In the genomic region with DNA sequence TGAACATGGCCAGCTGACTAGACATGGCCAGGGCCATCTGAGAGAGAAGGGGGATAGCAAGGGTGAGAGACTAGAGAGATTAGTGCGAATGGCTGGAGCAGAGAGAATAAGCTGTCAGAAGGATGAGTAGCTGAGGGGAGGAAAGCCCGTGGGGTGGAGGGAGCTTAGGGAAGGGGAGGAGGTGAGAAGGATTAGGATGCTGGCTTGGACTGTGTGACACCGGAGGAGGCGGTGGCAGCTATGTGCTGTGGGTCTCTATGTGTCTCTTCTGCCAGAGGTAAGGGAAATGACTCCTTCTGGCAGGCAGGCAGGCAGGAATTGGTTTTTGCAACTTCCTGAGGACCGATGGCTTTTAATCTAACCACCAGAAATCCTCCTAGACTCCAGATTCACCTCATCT, we compare ENCODE assay signal across 28 mouse cellular contexts. TPM values are rescaled to one million over a fixed set of nuclear protein-coding genes. Genes with fewer than 3 reads are reported as not detected.
DNase-seq lines count a peak whose midpoint lies in the region; ATAC-seq lines count a peak whose summit lies in the region.
"Had no signal": no experiment of that assay in that cellular context is flagged by ENCODE, and none has a peak within 500 bp of the region (broad histone marks: within the 10 kb centered on the region; RNA-seq: fewer than 3 reads in every experiment).

No protein-coding gene starts in this region.

- no peak overlapping the region for H3K9ac ChIP-seq in hindbrain, embryonic 16.5 days (ENCODE audit: low read depth, low read length)
- H3K9ac ChIP-seq: embryonic facial prominence, embryonic 13.5 days; forebrain, embryonic 12.5 days; forebrain, embryonic 15.5 days; heart, embryonic 13.5 days; hindbrain, embryonic 14.5 days; intestine, embryonic 15.5 days had no signal

- H3K9me3 ChIP-seq in hindbrain, embryonic 16.5 days (ENCODE audit: control insufficient read depth, low read length), result no peaks in the 10 kb centered on the region
- no peaks in the 10 kb centered on the region for H3K9me3 ChIP-seq in hindbrain, embryonic 10.5 days
- H3K9me3 ChIP-seq: embryonic facial prominence, embryonic 10.5 days; embryonic facial prominence, embryonic 13.5 days; forebrain, embryonic 12.5 days; forebrain, embryonic 15.5 days; heart, embryonic 10.5 days; heart, embryonic 13.5 days; intestine, embryonic 15.5 days had no signal

- H3K4me1 ChIP-seq in hindbrain, embryonic 16.5 days (ENCODE audit: control insufficient read depth, insufficient read depth, low read depth, low read length), result peaks cover 5% of the 10 kb centered on the region
- no peaks in the 10 kb centered on the region; the same call in 1 of the 2 replicates for H3K4me1 ChIP-seq in hindbrain, embryonic 10.5 days (replicated peaks)

- no peaks in the 10 kb centered on the region for H3K27me3 ChIP-seq in hindbrain, embryonic 16.5 days (replicated peaks; ENCODE audit: control insufficient read depth, insufficient read depth, low read length)
- peaks cover 19% of the 10 kb centered on the region for H3K27me3 ChIP-seq in hindbrain, embryonic 10.5 days (ENCODE audit: insufficient read depth, poor library complexity, severe bottlenecking)
- H3K27me3 ChIP-seq: forebrain, embryonic 15.5 days; intestine, embryonic 15.5 days had no signal

- no peaks in the 10 kb centered on the region for H3K36me3 ChIP-seq in hindbrain, embryonic 16.5 days (ENCODE audit: control insufficient read depth, insufficient read depth, low read length)
- no peaks in the 10 kb centered on the region for H3K36me3 ChIP-seq in hindbrain, embryonic 10.5 days
- H3K36me3 ChIP-seq: embryonic facial prominence, embryonic 10.5 days; embryonic facial prominence, embryonic 13.5 days; forebrain, embryonic 12.5 days; forebrain, embryonic 15.5 days; heart, embryonic 10.5 days; heart, embryonic 13.5 days; intestine, embryonic 15.5 days had no signal

- no peak overlapping the region for H3K27ac ChIP-seq in hindbrain, embryonic 16.5 days (ENCODE audit: low read depth, low read length)
- H3K27ac ChIP-seq in hindbrain, embryonic 10.5 days, result no peak overlapping the region
- H3K27ac ChIP-seq: embryonic facial prominence, embryonic 10.5 days; embryonic facial prominence, embryonic 13.5 days; forebrain, embryonic 12.5 days; forebrain, embryonic 15.5 days; heart, adult 2 months; heart, embryonic 10.5 days; heart, embryonic 13.5 days; hindbrain, embryonic 14.5 days; intestine, embryonic 15.5 days had no signal

- H3K4me3 ChIP-seq in hindbrain, embryonic 16.5 days (ENCODE audit: low read length), result no peak overlapping the region
- H3K4me3 ChIP-seq in hindbrain, embryonic 10.5 days, result no peak overlapping the region
- H3K4me3 ChIP-seq: embryonic facial prominence, embryonic 10.5 days; embryonic facial prominence, embryonic 13.5 days; erythroblast, embryonic 14.5 days; forebrain, embryonic 12.5 days; forebrain, embryonic 15.5 days; heart, adult 2 months; heart, embryonic 10.5 days; heart, embryonic 13.5 days; intestine, embryonic 15.5 days had no signal

- ATAC-seq in hindbrain, embryonic 16.5 days, result peak; percentile 61; the same call in 1 of the 2 replicates
- ATAC-seq in megakaryocyte progenitor cell, adult 5-6 weeks (replicated peaks; ENCODE audit: poor library complexity), result peak; percentile 53
- ATAC-seq: CD4-positive, CD25-positive, alpha-beta regulatory T cell, adult 4 months; forebrain, embryonic 15.5 days; intestine, embryonic 15.5 days had no signal

- 35% methylated on average over 5 of the region's 5 CpGs for WGBS in hindbrain, embryonic 16.5 days
- WGBS in hindbrain, embryonic 10.5 days, result 40% methylated on average over 5 of the region's 5 CpGs

- no peak for DNase-seq in hindbrain, embryonic 10.5 days (ENCODE audit: low spot score)
- DNase-seq in retina, adult 2 months (ENCODE audit: low read depth, low spot score), result peak; percentile 64
- no peak for DNase-seq in retina, embryonic 14.5 days (ENCODE audit: low spot score)
- no peak for DNase-seq in kidney, adult 11 months
- DNase-seq in frontal cortex, adult 2 months (ENCODE audit: extremely low spot score in 1 of 2, low spot score in 1 of 2), result no peak
- DNase-seq: adrenal gland, adult 2 months; adrenal gland, postnatal 14 days; cerebellum, adult 11 months; cerebellum, adult 2 months; cerebellum, adult 9-11 months; cerebellum, postnatal 25 days; embryo, embryonic 11 days; gastrocnemius, postnatal 10 days; gastrocnemius, postnatal 36 days; heart, adult 2 months; heart, postnatal 14 days had no signal

- H3K4me2 ChIP-seq in hindbrain, embryonic 16.5 days (ENCODE audit: low read length), result no peak overlapping the region
- H3K4me2 ChIP-seq: embryonic facial prominence, embryonic 13.5 days; forebrain, embryonic 12.5 days; forebrain, embryonic 15.5 days; heart, embryonic 13.5 days; hindbrain, embryonic 14.5 days; intestine, embryonic 15.5 days had no signal

RNA-seq across cellular contexts. Expression of gene Tec, which starts 11.5 kb away (rescaled TPM):
- polyA plus RNA-seq in hindbrain, embryonic 16.5 days (2015; fragmentation: Nextera tagmentation; extraction: Ambion mirVana), result 8.4 and 9.8 TPM in 2 replicates
- polyA plus RNA-seq in hindbrain, embryonic 10.5 days (2016; fragmentation: Nextera tagmentation; extraction: Ambion mirVana), result 3.6 and 4.3 TPM in 2 replicates
- 23.4 and 23.5 TPM in 2 replicates for total RNA-seq in megakaryocyte progenitor cell, adult 5-6 weeks (2015)
- total RNA-seq in megakaryocyte progenitor cell, adult 5-6 weeks (2017), result 33.4 and 42.2 TPM in 2 replicates
- 2.6 and 3.2 TPM in 2 replicates for polyA plus RNA-seq in frontal cortex, adult 2 months (2012; rRNA removed)
- polyA plus RNA-seq: erythroblast, embryonic 14.5 days had no signal

RNA-seq across cellular contexts. Expression of gene Slain2, which starts 34.4 kb away (rescaled TPM):
- polyA plus RNA-seq in hindbrain, embryonic 16.5 days (2015; fragmentation: Nextera tagmentation; extraction: Ambion mirVana), result 12.6 and 14.2 TPM in 2 replicates
- polyA plus RNA-seq in hindbrain, embryonic 10.5 days (2016; fragmentation: Nextera tagmentation; extraction: Ambion mirVana), result 15.2 and 16.8 TPM in 2 replicates
- total RNA-seq in megakaryocyte progenitor cell, adult 5-6 weeks (2015), result 43.2 and 48.5 TPM in 2 replicates
- total RNA-seq in megakaryocyte progenitor cell, adult 5-6 weeks (2017), result 48.0 and 58.0 TPM in 2 replicates
- polyA plus RNA-seq in frontal cortex, adult 2 months (2012; rRNA removed), result 14.3 and 15.4 TPM in 2 replicates
